Mouse (Mus musculus): ENCODE data around the gene Ly6c2. TPM values are rescaled to one million over a fixed set of nuclear protein-coding genes. Genes with fewer than 3 reads are reported as not detected.
"Not testable (repeated sequence)": the region's sequence is repeated elsewhere in the genome, so short reads cannot be mapped to it uniquely, and the experiment has no call there.

The Ly6c2 gene
- polyA plus RNA-seq, 1 experiment from 2014 or later = 0.13 TPM

GRCm38 (mm10) chr15:75132346-75132745, 20.6 kb upstream of the Ly6c2 start:
- ATAC-seq (ENCODE audit: insufficient number of reproducible peaks, low FRiP score, low TSS enrichment, low read depth); H3K4me3 ChIP-seq (ENCODE audit: low read depth, low read length); H3K4me2 ChIP-seq (ENCODE audit: low read depth, severe bottlenecking); H3K4me1 ChIP-seq (ENCODE audit: control insufficient read depth, insufficient read depth, low read length); H3K27me3 ChIP-seq (ENCODE audit: control insufficient read depth, insufficient read depth, low read length); H3K9me3 ChIP-seq (ENCODE audit: control insufficient read depth, low read length); H3K36me3 ChIP-seq (ENCODE audit: control insufficient read depth, insufficient read depth, low read length); H3K27ac ChIP-seq (replicated peaks; ENCODE audit: low read depth, low read length); H3K9ac ChIP-seq (ENCODE audit: low read length); DNase-seq (ENCODE audit: low spot score): not testable (repeated sequence)
- WGBS = 85% methylated on average over 2 of the region's 2 CpGs

GRCm38 (mm10) chr15:75120066-75120465, 8.3 kb upstream of the Ly6c2 start:
- no peaks in the 10 kb centered on the region for H3K4me1 ChIP-seq (ENCODE audit: control insufficient read depth, insufficient read depth, low read length)
- peak; percentile 47 for DNase-seq (ENCODE audit: low spot score)
- no peaks in the 10 kb centered on the region for H3K9me3 ChIP-seq (ENCODE audit: control insufficient read depth, low read length)
- no peaks in the 10 kb centered on the region for H3K36me3 ChIP-seq (ENCODE audit: control insufficient read depth, insufficient read depth, low read length)
- WGBS = 11% methylated on average over 2 of the region's 2 CpGs
- no peak overlapping the region for H3K9ac ChIP-seq (ENCODE audit: low read length)
- H3K4me3 ChIP-seq (ENCODE audit: low read depth, low read length) = no peak overlapping the region
- no peak overlapping the region for H3K27ac ChIP-seq (replicated peaks; ENCODE audit: low read depth, low read length)
- no peak overlapping the region for H3K4me2 ChIP-seq (ENCODE audit: low read depth, severe bottlenecking)
- H3K27me3 ChIP-seq (ENCODE audit: control insufficient read depth, insufficient read depth, low read length) = no peaks in the 10 kb centered on the region
- ATAC-seq (ENCODE audit: insufficient number of reproducible peaks, low FRiP score, low TSS enrichment, low read depth) = no peak

GRCm38 (mm10) chr15:75118742-75119141, 7.0 kb upstream of the Ly6c2 start:
- 17% methylated on average over 5 of the region's 7 CpGs for WGBS
- not testable (repeated sequence) for ATAC-seq (ENCODE audit: insufficient number of reproducible peaks, low FRiP score, low TSS enrichment, low read depth)

GRCm38 (mm10) chr15:75117481-75117880, 5.7 kb upstream of the Ly6c2 start:
- H3K36me3 ChIP-seq (ENCODE audit: control insufficient read depth, insufficient read depth, low read length); ATAC-seq (ENCODE audit: insufficient number of reproducible peaks, low FRiP score, low TSS enrichment, low read depth); H3K4me2 ChIP-seq (ENCODE audit: low read depth, severe bottlenecking); DNase-seq (ENCODE audit: low spot score); H3K4me3 ChIP-seq (ENCODE audit: low read depth, low read length); H3K9me3 ChIP-seq (ENCODE audit: control insufficient read depth, low read length); H3K27me3 ChIP-seq (ENCODE audit: control insufficient read depth, insufficient read depth, low read length); H3K27ac ChIP-seq (replicated peaks; ENCODE audit: low read depth, low read length); H3K9ac ChIP-seq (ENCODE audit: low read length); H3K4me1 ChIP-seq (ENCODE audit: control insufficient read depth, insufficient read depth, low read length): not testable (repeated sequence)
- 91% methylated on average over 5 of the region's 5 CpGs for WGBS

More at GRCm38 (mm10) chr15:75118742-75119141, 7.0 kb upstream of the Ly6c2 start:
- H3K4me2 ChIP-seq (ENCODE audit: low read depth, severe bottlenecking); H3K4me3 ChIP-seq (ENCODE audit: low read depth, low read length); H3K9ac ChIP-seq (ENCODE audit: low read length); H3K27ac ChIP-seq (replicated peaks; ENCODE audit: low read depth, low read length); H3K36me3 ChIP-seq (ENCODE audit: control insufficient read depth, insufficient read depth, low read length); H3K9me3 ChIP-seq (ENCODE audit: control insufficient read depth, low read length); H3K4me1 ChIP-seq (ENCODE audit: control insufficient read depth, insufficient read depth, low read length); H3K27me3 ChIP-seq (ENCODE audit: control insufficient read depth, insufficient read depth, low read length): not testable (repeated sequence)
- DNase-seq (ENCODE audit: low spot score) = peak; percentile 72

GRCm38 (mm10) chr15:75116525-75116924, 4.8 kb upstream of the Ly6c2 start:
- 85% methylated on average over 2 of the region's 2 CpGs for WGBS
- Histone ChIP-seq H3K4me3 (ENCODE audit: low read depth, low read length) (no peak overlapping the region), H3K4me1 (ENCODE audit: control insufficient read depth, insufficient read depth, low read length) (no peaks in the 10 kb centered on the region), H3K9me3 (ENCODE audit: control insufficient read depth, low read length) (no peaks in the 10 kb centered on the region), H3K27ac (replicated peaks; ENCODE audit: low read depth, low read length) (no peak overlapping the region), H3K9ac (ENCODE audit: low read length) (no peak overlapping the region), H3K4me2 (ENCODE audit: low read depth, severe bottlenecking) (no peak overlapping the region), H3K36me3 (ENCODE audit: control insufficient read depth, insufficient read depth, low read length) (no peaks in the 10 kb centered on the region), H3K27me3 (ENCODE audit: control insufficient read depth, insufficient read depth, low read length) (no peaks in the 10 kb centered on the region)
- DNase-seq (ENCODE audit: low spot score) (no peak), ATAC-seq (ENCODE audit: insufficient number of reproducible peaks, low FRiP score, low TSS enrichment, low read depth) (no peak)

- H3K27ac ChIP-seq (replicated peaks; ENCODE audit: low read depth, low read length); H3K4me2 ChIP-seq (ENCODE audit: low read depth, severe bottlenecking); H3K27me3 ChIP-seq (ENCODE audit: control insufficient read depth, insufficient read depth, low read length); H3K4me1 ChIP-seq (ENCODE audit: control insufficient read depth, insufficient read depth, low read length); DNase-seq (ENCODE audit: low spot score); ATAC-seq (ENCODE audit: insufficient number of reproducible peaks, low FRiP score, low TSS enrichment, low read depth); H3K9me3 ChIP-seq (ENCODE audit: control insufficient read depth, low read length); H3K4me3 ChIP-seq (ENCODE audit: low read depth, low read length); H3K36me3 ChIP-seq (ENCODE audit: control insufficient read depth, insufficient read depth, low read length); H3K9ac ChIP-seq (ENCODE audit: low read length): not testable (repeated sequence)
- WGBS = 88% methylated on average over 1 of the region's 5 CpGs
Measured at GRCm38 (mm10) chr15:75110424-75110823, 1.3 kb downstream of the Ly6c2 start.

GRCm38 (mm10) chr15:75099261-75099660, 12.5 kb downstream of the Ly6c2 start:
- H3K27me3 ChIP-seq (ENCODE audit: control insufficient read depth, insufficient read depth, low read length) = no peaks in the 10 kb centered on the region
- H3K9me3 ChIP-seq (ENCODE audit: control insufficient read depth, low read length) = no peaks in the 10 kb centered on the region
- no peak overlapping the region for H3K4me3 ChIP-seq (ENCODE audit: low read depth, low read length)
- H3K4me1 ChIP-seq (ENCODE audit: control insufficient read depth, insufficient read depth, low read length) = no peaks in the 10 kb centered on the region
- DNase-seq (ENCODE audit: low spot score) = no peak
- H3K36me3 ChIP-seq (ENCODE audit: control insufficient read depth, insufficient read depth, low read length) = no peaks in the 10 kb centered on the region
- WGBS = 87% methylated on average over 10 of the region's 10 CpGs
- no peak overlapping the region for H3K9ac ChIP-seq (ENCODE audit: low read length)
- no peak for ATAC-seq (ENCODE audit: insufficient number of reproducible peaks, low FRiP score, low TSS enrichment, low read depth)
- no peak overlapping the region for H3K4me2 ChIP-seq (ENCODE audit: low read depth, severe bottlenecking)
- H3K27ac ChIP-seq (replicated peaks; ENCODE audit: low read depth, low read length) = no peak overlapping the region

- not testable (repeated sequence) for H3K27me3 ChIP-seq (ENCODE audit: control insufficient read depth, insufficient read depth, low read length); DNase-seq (ENCODE audit: low spot score); H3K9me3 ChIP-seq (ENCODE audit: control insufficient read depth, low read length); H3K4me3 ChIP-seq (ENCODE audit: low read depth, low read length); ATAC-seq (ENCODE audit: insufficient number of reproducible peaks, low FRiP score, low TSS enrichment, low read depth); H3K9ac ChIP-seq (ENCODE audit: low read length); H3K4me2 ChIP-seq (ENCODE audit: low read depth, severe bottlenecking); H3K4me1 ChIP-seq (ENCODE audit: control insufficient read depth, insufficient read depth, low read length); H3K36me3 ChIP-seq (ENCODE audit: control insufficient read depth, insufficient read depth, low read length); H3K27ac ChIP-seq (replicated peaks; ENCODE audit: low read depth, low read length)
- 13% methylated on average over 2 of the region's 2 CpGs for WGBS
Measured at GRCm38 (mm10) chr15:75088041-75088440, 23.7 kb downstream of the Ly6c2 start.

GRCm38 (mm10) chr15:75069965-75070364, 41.8 kb downstream of the Ly6c2 start:
- H3K27me3 ChIP-seq (ENCODE audit: control insufficient read depth, insufficient read depth, low read length) = no peaks in the 10 kb centered on the region
- H3K4me2 ChIP-seq (ENCODE audit: low read depth, severe bottlenecking) = no peak overlapping the region
- H3K36me3 ChIP-seq (ENCODE audit: control insufficient read depth, insufficient read depth, low read length) = no peaks in the 10 kb centered on the region
- no peak overlapping the region for H3K27ac ChIP-seq (replicated peaks; ENCODE audit: low read depth, low read length)
- no peak overlapping the region for H3K4me3 ChIP-seq (ENCODE audit: low read depth, low read length)
- no peaks in the 10 kb centered on the region for H3K9me3 ChIP-seq (ENCODE audit: control insufficient read depth, low read length)
- no peak for DNase-seq (ENCODE audit: low spot score)
- no peak for ATAC-seq (ENCODE audit: insufficient number of reproducible peaks, low FRiP score, low TSS enrichment, low read depth)
- no peaks in the 10 kb centered on the region for H3K4me1 ChIP-seq (ENCODE audit: control insufficient read depth, insufficient read depth, low read length)
- no peak overlapping the region for H3K9ac ChIP-seq (ENCODE audit: low read length)
- WGBS = 92% methylated on average over 4 of the region's 4 CpGs
